Mouse (Mus musculus): ENCODE measurements around the gene Disp2.

DNA sequence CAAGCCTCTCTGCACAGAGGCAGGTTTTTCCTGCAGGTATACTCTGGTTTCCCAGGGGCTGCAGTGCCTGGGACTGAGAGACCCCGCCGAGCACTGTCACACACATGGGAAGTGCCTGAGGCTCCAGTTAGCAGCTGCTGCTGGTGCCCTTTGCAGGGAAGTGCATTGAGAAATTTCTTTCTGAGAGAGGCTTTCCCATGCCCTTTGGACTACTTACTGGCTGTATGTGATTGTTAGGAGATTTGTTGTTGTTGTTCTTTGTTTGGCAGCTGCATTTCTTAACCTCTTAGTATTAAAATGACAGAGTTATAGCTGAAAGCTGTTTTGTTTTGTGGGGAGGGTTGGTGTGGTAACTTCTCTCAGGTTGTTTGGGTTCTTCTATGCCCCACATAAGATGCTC lies 31.3 kb downstream of the Disp2 start:
- no peak for TF ChIP-seq ZC3H11A (IDR thresholded peaks at IDR 0.05; ENCODE audit: borderline replicate concordance, low read depth, low read length)
- TF ChIP-seq ZNF384 (IDR thresholded peaks at IDR 0.05; ENCODE audit: low read depth, low read length): no peak
- no peak for TF ChIP-seq CHD2 (IDR thresholded peaks at IDR 0.05; ENCODE audit: low read depth, low read length)

Measured in ES-E14 (cell line).